Mouse (Mus musculus) kidney, postnatal 0 days (tissue): ENCODE measurements around the gene Ccm2l. TPM values are rescaled to one million over a fixed set of nuclear protein-coding genes. Genes with fewer than 3 reads are reported as not detected.

Experiments
- ATAC-seq: fragments of 200-750 bp; cut with Nextera tagmentation; replicated peaks from 2 replicates; pipeline ENCODE4 v1.8.0; 2017; ENCODE audit warnings: low read depth, moderate number of reproducible peaks, moderate TSS enrichment, moderate library complexity; ENCODE audit not compliant: low FRiP score
- DNase-seq: peaks from one replicate; pipeline ENCODE4 v3.0.0-alpha.2; 2016; ENCODE audit warnings: low spot score
- H3K27ac ChIP-seq: fragments of 300-500 bp; sonication (generic); 2 replicates; pipeline ENCODE4 v1.5.1; 2014; ENCODE audit warnings: mild to moderate bottlenecking
- H3K27me3 ChIP-seq: fragments of 300-500 bp; sonication (generic); 2 replicates; pipeline ENCODE4 v1.6.1; 2014; ENCODE audit warnings: low read length, mixed read lengths; ENCODE audit not compliant: insufficient read depth
- H3K36me3 ChIP-seq: fragments of 300-500 bp; sonication (generic); 2 replicates; pipeline ENCODE4 v1.6.1; 2014; ENCODE audit warnings: low read length, mixed read lengths; ENCODE audit not compliant: insufficient read depth
- H3K4me1 ChIP-seq: fragments of 300-500 bp; sonication (generic); replicated peaks from 2 replicates; pipeline ENCODE4 v1.6.1; 2014; ENCODE audit warnings: antibody characterized with exemption, low read length, mixed read lengths; ENCODE audit not compliant: insufficient read depth
- H3K4me2 ChIP-seq: fragments of 300-500 bp; sonication (generic); 2 replicates; pipeline ENCODE4 v1.6.1; 2014; ENCODE audit warnings: mild to moderate bottlenecking, low read length, moderate library complexity, mixed read lengths
- H3K4me3 ChIP-seq: fragments of 300-500 bp; sonication (generic); replicated peaks from 2 replicates; pipeline ENCODE4 v1.5.1; 2014; ENCODE audit warnings: low read depth, low read length
- H3K9ac ChIP-seq: fragments of 300-500 bp; sonication (generic); 2 replicates; pipeline ENCODE4 v1.6.1; 2014; ENCODE audit warnings: low read depth, low read length
- H3K9me3 ChIP-seq: fragments of 300-500 bp; sonication (generic); replicated peaks from 2 replicates; pipeline ENCODE4 v1.6.1; 2016; ENCODE audit warnings: low read length, inconsistent platforms, mixed read lengths
- CTCF ChIP-seq: IDR thresholded peaks from 2 replicates; pipeline ENCODE4 v1.5.1; 2016; ENCODE audit warnings: antibody characterized with exemption, low read depth, mild to moderate bottlenecking, moderate library complexity
- WGBS: fragments of 180-500 bp; shearing (Covaris S2); extraction: QIAGEN DNeasy Blood & Tissue Kit; methylation state at CpG from one replicate; pipeline ENCODE4 v1.1.7; 2014; 5-methylcytosine and 5-hydroxymethylcytosine counted together
- polyA plus RNA-seq: library from polyadenylated mRNA; unstranded; fragments of >200 nt; fragmentation: Nextera tagmentation; extraction: Ambion mirVana; gene quantifications from 2 replicates; pipeline ENCODE4 v1.2.1, GENCODE M21; 2015

The Ccm2l gene
- polyA plus RNA-seq, 1 experiment from 2014 or later, result 3.4 TPM

DNA sequence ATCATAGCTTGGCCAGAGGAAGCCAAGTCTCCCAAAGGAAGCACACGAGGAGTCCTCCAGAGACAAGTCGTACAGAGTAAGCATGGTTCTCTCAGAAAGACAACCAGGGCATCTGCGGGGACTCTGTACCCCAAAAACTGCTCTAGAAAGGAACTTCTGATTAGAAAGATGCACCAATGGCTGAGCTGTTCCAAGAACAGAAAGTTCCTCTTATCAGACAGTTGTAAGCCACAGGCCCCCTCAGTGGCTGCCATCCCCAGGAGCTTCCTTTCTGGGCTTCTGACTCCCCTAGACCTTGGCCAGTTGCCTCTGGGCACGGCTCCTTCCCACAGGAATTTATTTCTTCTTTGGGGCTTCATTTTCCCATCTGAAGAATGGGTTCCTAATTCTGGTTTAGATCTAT is 49.9 kb downstream of the Ccm2l start:
- DNase-seq (no peak), ATAC-seq (no peak)
- no peak for TF ChIP-seq CTCF
- Histone ChIP-seq H3K9me3 (no peaks in the 10 kb centered on the region), H3K36me3 (no peaks in the 10 kb centered on the region), H3K4me3 (no peak overlapping the region), H3K9ac (no peak overlapping the region), H3K4me2 (no peak overlapping the region), H3K27ac (no peak overlapping the region), H3K4me1 (no peaks in the 10 kb centered on the region), H3K27me3 (no peaks in the 10 kb centered on the region)
- WGBS, result 79% methylated on average over 4 of the region's 4 CpGs

DNA sequence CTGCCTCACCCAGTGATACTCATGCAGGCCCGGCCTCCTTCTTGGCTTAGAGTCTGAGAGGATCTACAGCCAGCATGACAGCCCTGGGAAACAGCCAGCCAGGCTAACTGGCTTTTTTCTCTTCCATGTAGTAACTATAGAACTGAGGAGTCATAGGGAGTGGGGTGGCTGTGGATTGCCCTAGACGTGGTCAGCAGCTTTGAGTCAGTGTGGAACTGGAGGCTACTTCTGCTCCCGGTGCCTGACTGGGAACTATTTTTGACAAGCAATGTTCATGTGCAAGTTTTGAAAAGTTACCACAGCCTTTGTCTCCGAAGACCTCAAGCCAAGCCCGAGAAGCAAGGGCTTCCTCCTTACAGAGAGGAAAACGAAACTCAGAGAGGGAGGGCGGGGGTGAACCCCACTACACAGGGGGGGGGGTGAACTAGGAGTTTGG is 51.3 kb downstream of the Ccm2l start:
- Histone ChIP-seq H3K4me3 (no peak overlapping the region), H3K9me3 (no peaks in the 10 kb centered on the region), H3K36me3 (no peaks in the 10 kb centered on the region), H3K27me3 (no peaks in the 10 kb centered on the region), H3K9ac (no peak overlapping the region), H3K27ac (no peak overlapping the region), H3K4me2 (no peak overlapping the region), H3K4me1 (no peaks in the 10 kb centered on the region)
- DNase-seq, result no peak
- TF ChIP-seq CTCF, result no peak
- no peak for ATAC-seq
- 75% methylated on average over 7 of the region's 7 CpGs for WGBS

- WGBS, result 87% methylated on average over 6 of the region's 6 CpGs
- Histone ChIP-seq H3K9me3 (no peaks in the 10 kb centered on the region), H3K9ac (no peak overlapping the region), H3K4me1 (no peaks in the 10 kb centered on the region), H3K27ac (no peak overlapping the region), H3K36me3 (no peaks in the 10 kb centered on the region), H3K27me3 (no peaks in the 10 kb centered on the region), H3K4me2 (no peak overlapping the region), H3K4me3 (no peak overlapping the region)
- no peak for DNase-seq
- no peak for ATAC-seq
- TF ChIP-seq CTCF, result no peak
These were observed 53.7 kb downstream of the Ccm2l start for GRCm38 (mm10) chr2:153119488-153119887.

- TF ChIP-seq CTCF, result no peak
- Histone ChIP-seq H3K9ac (no peak overlapping the region), H3K9me3 (no peaks in the 10 kb centered on the region), H3K4me2 (no peak overlapping the region), H3K27me3 (no peaks in the 10 kb centered on the region), H3K4me1 (no peaks in the 10 kb centered on the region), H3K36me3 (no peaks in the 10 kb centered on the region), H3K27ac (no peak overlapping the region), H3K4me3 (no peak overlapping the region)
- WGBS, result 68% methylated on average over 8 of the region's 8 CpGs
- ATAC-seq (no peak), DNase-seq (no peak)
These were observed 54.4 kb downstream of the Ccm2l start for GRCm38 (mm10) chr2:153120126-153120525.

- Histone ChIP-seq H3K9ac (no peak overlapping the region), H3K4me1 (no peaks in the 10 kb centered on the region), H3K9me3 (no peaks in the 10 kb centered on the region), H3K4me2 (no peak overlapping the region), H3K4me3 (no peak overlapping the region), H3K27me3 (no peaks in the 10 kb centered on the region), H3K36me3 (no peaks in the 10 kb centered on the region), H3K27ac (no peak overlapping the region)
- TF ChIP-seq CTCF, result no peak
- DNase-seq (no peak), ATAC-seq (no peak)
- WGBS, result 67% methylated on average over 8 of the region's 8 CpGs
These were observed 56.3 kb downstream of the Ccm2l start for GRCm38 (mm10) chr2:153121821-153122615.

GRCm38 (mm10) chr2:153122701-153123100 is 56.9 kb downstream of the Ccm2l start:
- TF ChIP-seq CTCF, result no peak
- H3K9me3 ChIP-seq, result no peaks in the 10 kb centered on the region
- no peaks in the 10 kb centered on the region for H3K36me3 ChIP-seq
- no peaks in the 10 kb centered on the region for H3K4me1 ChIP-seq
- H3K4me3 ChIP-seq, result no peak overlapping the region
- no peak overlapping the region for H3K4me2 ChIP-seq
- 85% methylated on average over 7 of the region's 7 CpGs for WGBS
- ATAC-seq, result no peak
- DNase-seq, result no peak
- no peak overlapping the region for H3K27ac ChIP-seq
- H3K27me3 ChIP-seq, result no peaks in the 10 kb centered on the region
- no peak overlapping the region for H3K9ac ChIP-seq
